Mouse (Mus musculus) heart, adult 2 months (tissue): Measurements from ENCODE around the gene Mapkap1. TPM values are rescaled to one million over a fixed set of nuclear protein-coding genes. Genes with fewer than 3 reads are reported as not detected.

Experiments used
- DNase-seq, 2 experiments: peaks; one replicate each; pipeline ENCODE4 v3.0.0; 2021
- H3K27ac ChIP-seq: fragments of 200-600 bp; 2 replicates; pipeline ENCODE4 v1.8.1; 2022
- H3K27me3 ChIP-seq: fragments of 200-500 bp; 2 replicates; pipeline ENCODE4 v1.6.1; 2012; ENCODE audit warnings: mild to moderate bottlenecking, low read length, inconsistent platforms, mixed read lengths; ENCODE audit not compliant: control insufficient read depth, insufficient read depth
- H3K36me3 ChIP-seq: fragments of 200-500 bp; 2 replicates; pipeline ENCODE4 v1.6.1; 2012; ENCODE audit warnings: low read length, inconsistent platforms; ENCODE audit not compliant: control insufficient read depth, insufficient read depth
- H3K4me1 ChIP-seq: fragments of 200-500 bp; 2 replicates; pipeline ENCODE4 v1.6.1; 2011; ENCODE audit warnings: low read length; ENCODE audit not compliant: control insufficient read depth, insufficient read depth
- H3K4me3 ChIP-seq: fragments of 200-600 bp; 2 replicates; pipeline ENCODE4 v1.8.1; 2022
- H3K79me2 ChIP-seq: fragments of 200-500 bp; replicated peaks from 2 replicates; pipeline ENCODE4 v1.6.1; 2012; ENCODE audit warnings: mild to moderate bottlenecking, inconsistent platforms, low read length, moderate library complexity, mixed read lengths; ENCODE audit not compliant: control insufficient read depth, insufficient read depth
- H3K9ac ChIP-seq: fragments of 200-500 bp; 2 replicates; pipeline ENCODE4 v1.6.1; 2012; ENCODE audit warnings: low read depth, mild to moderate bottlenecking, control low read depth, inconsistent platforms, low read length, mixed read lengths
- CTCF ChIP-seq: fragments of 200-600 bp; IDR thresholded peaks from 2 replicates; pipeline ENCODE4 v1.8.1; 2022; ENCODE audit warnings: antibody characterized with exemption, mild to moderate bottlenecking, moderate library complexity
- EP300 ChIP-seq: fragments of 200-500 bp; IDR thresholded peaks from 2 replicates; pipeline ENCODE4 v1.6.1; 2011; ENCODE audit warnings: low read depth, low read length, control low read depth; ENCODE audit not compliant: insufficient read depth
- POLR2A ChIP-seq: fragments of 200-500 bp; IDR thresholded peaks from 2 replicates; pipeline ENCODE4 v1.6.1; 2011; ENCODE audit warnings: mild to moderate bottlenecking, low read depth, low read length, control low read depth; ENCODE audit not compliant: insufficient read depth
- WGBS: fragments of 180-500 bp; shearing (Covaris S2); methylation state at CpG from one replicate; pipeline ENCODE4 v1.1.7; 2018; 5-methylcytosine and 5-hydroxymethylcytosine counted together
- intact Hi-C: fragments of 180-260 bp; cut with DNase I; formaldehyde crosslinking; loops from one replicate; pipeline ENCODE4 v1.15.1; 2025
- long read RNA-seq: library from polyadenylated mRNA; stranded (forward); transcript quantifications from one replicate; pipeline ENCODE4 v2.0.0, GENCODE M21; 2021
- polyA plus RNA-seq: library from polyadenylated mRNA; depleted of rRNA; stranded (reverse); fragments of >200 nt; gene quantifications from 2 replicates; pipeline ENCODE4 v1.2.3, GENCODE M21; 2012; rRNA removed
- total RNA-seq, 2 experiments: library from RNA; stranded (reverse); gene quantifications; 2 replicates each; pipeline ENCODE4 v1.2.3; 2021

Mapkap1 gene
- total RNA-seq (10 to 100 TPM; 63.6 to 70.1 TPM), polyA plus RNA-seq (30.6 and 51.5 TPM in 2 replicates)
- long read RNA-seq, transcript Mapkap1-204 (11 exons, 1,630 nt): minor isoform, 9 of 87 reads
- long read RNA-seq, transcript Mapkap1-209 (12 exons, 3,111 nt): major isoform, 29 of 87 reads
- long read RNA-seq, partial matches to known transcripts: 2 of 87 reads
- long read RNA-seq, other reads (novel, unspliced or antisense): 47 of 87 reads

DNA sequence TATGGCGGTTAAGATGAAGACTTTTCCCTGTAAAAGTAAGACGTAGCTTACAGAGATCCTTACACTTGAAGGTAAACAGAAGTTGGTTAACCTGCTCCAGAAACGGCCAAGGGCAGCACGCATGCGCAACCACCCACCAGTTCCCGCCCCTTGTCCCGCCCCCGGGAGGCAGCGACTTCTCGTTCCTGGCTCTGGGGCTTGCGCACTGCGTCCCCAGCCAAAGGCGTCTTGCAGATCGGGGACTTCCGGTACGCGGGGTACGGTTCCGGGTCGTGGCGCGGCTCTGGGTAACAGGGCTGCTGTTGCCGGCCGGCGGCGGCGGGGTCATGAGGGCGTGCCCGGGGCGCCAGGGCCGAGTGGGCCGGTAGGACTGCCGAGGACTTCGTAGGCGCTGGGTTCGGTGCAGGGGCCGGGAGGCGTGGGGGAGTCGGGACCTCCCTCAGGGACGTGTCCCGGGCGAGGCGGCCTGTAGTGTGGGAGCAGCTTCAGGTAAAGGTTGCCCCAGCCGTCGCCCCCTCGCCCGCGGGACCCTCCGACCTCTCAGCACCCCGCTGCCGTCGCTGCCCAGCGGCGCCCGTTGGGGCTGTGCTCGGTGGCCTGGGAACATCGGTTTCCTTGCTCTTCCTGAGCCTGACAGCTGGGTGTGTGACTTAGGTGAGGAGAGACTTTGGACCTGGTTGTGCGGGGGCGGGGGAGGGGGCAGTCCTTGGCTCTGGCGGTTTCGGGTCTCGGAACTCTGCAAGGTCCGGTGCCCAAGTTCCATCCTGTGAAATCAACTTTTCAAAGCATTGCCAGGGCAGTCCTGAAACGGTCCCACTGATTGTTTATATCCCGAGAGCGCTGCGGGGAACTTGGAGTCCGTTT is at the start of gene Mapkap1:
TSS of gene Mapkap1 (plus strand) at position 171 of the 864 bp plus-strand sequence.
- H3K36me3 ChIP-seq: no peaks in the 10 kb centered on the region; the same call in 1 of the 2 replicates
- H3K4me1 ChIP-seq: peaks cover 2% of the 10 kb centered on the region; the same call in 1 of the 2 replicates
- H3K27ac ChIP-seq: peak within 1 kb of the TSS; percentile 86
- H3K79me2 ChIP-seq: peaks cover 4% of the 10 kb centered on the region; the same call in 1 of the 2 replicates
- peak within 1 kb of the TSS; percentile 97 for H3K4me3 ChIP-seq
- no peaks in the 10 kb centered on the region for H3K27me3 ChIP-seq
- peak; percentile 97 to 98 for DNase-seq
- 0 out of 2 replicates have a peak, but pooled peaks have one; percentile 29 for TF ChIP-seq EP300
- peak; percentile 73 for TF ChIP-seq POLR2A
- TF ChIP-seq CTCF: no peak
- intact Hi-C loops: loop anchor here (1.0 kb wide), 1 partner anchor 34 kb away; the partner anchor contains the start of gene Pbx3
- peak within 1 kb of the TSS; percentile 97 for H3K9ac ChIP-seq
- WGBS: 1% methylated on average over 68 of the region's 68 CpGs

DNA sequence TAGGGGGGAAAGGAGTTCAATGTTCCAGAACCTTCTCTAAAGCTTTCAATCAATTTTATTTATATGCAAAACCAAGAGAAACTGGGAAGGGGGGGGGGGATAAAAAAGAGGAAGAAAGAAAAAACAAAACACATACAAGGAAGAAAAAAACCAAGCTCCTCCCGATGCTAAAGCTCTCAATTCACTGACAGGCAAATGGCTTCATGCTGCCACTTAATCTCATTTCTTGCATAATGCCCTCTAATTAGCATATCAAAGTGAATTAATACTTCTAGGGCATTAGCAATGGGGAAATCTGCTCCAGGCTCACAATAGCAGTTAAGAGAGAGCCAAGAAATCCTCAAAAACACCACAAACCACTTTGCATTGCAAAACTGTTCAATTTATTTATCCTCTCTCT is 42.9 kb upstream of the Mapkap1 start:
- H3K36me3 ChIP-seq: no peaks in the 10 kb centered on the region
- no peak overlapping the region for H3K4me3 ChIP-seq
- 39% methylated on average over 1 of the region's 1 CpGs for WGBS
- H3K27me3 ChIP-seq: no peaks in the 10 kb centered on the region
- H3K9ac ChIP-seq: no peak overlapping the region
- DNase-seq: no peak
- intact Hi-C loops: no loop called here
- no peak overlapping the region for H3K27ac ChIP-seq
- no peaks in the 10 kb centered on the region for H3K79me2 ChIP-seq
- H3K4me1 ChIP-seq: no peaks in the 10 kb centered on the region
- TF ChIP-seq POLR2A (no peak), CTCF (no peak), EP300 (no peak)

DNA sequence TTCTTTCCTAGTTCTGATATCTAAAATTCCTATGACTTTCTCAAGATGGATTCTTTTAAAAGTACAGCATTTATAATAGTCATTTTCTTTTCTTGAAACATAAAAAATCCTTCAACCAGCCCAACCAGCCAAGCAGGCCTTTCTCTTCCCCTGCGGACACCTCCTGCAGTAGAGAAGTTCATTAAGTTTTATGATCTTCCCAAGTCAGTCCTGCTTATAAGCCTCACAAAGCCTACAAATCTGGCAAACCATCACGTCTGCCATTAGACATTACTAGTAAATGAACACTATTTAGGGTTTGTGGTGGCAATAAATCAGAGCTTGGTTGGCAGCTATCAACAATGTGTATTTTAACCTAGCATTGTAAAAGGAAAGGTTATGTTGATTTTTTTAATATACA is 39.5 kb upstream of the Mapkap1 start:
- no peak for DNase-seq
- WGBS: 92% methylated on average over 2 of the region's 2 CpGs
- Histone ChIP-seq H3K36me3 (no peaks in the 10 kb centered on the region), H3K4me3 (no peak overlapping the region), H3K9ac (no peak overlapping the region), H3K27me3 (no peaks in the 10 kb centered on the region), H3K27ac (no peak overlapping the region), H3K4me1 (0 out of 2 replicates have a peak, but pooled peaks cover 2% of the 10 kb centered on the region), H3K79me2 (no peaks in the 10 kb centered on the region)
- intact Hi-C loops: no loop called here
- TF ChIP-seq EP300 (no peak), CTCF (no peak), POLR2A (no peak)

DNA sequence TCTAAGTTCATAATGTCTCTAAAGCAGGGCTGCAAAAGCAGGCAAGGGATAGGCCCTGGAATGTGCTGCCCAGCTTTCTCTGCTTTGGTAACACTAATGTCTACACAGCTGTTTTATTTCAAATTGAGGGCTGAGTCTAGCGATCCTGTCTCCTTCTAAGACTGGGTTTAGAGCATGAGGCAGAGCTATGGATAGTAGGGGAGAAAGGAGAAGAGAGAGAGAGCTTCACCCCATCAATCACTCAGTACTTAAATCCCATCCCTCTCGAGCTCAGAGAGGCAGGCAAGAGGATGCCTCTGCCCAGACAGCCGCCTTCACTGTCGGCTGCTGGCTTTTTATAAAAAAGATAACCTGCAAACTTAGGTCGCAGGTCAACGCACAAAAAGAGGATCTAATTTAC is 38.2 kb upstream of the Mapkap1 start:
- WGBS: 57% methylated on average over 6 of the region's 6 CpGs
- H3K4me3 ChIP-seq: no peak overlapping the region
- no peak overlapping the region for H3K9ac ChIP-seq
- H3K4me1 ChIP-seq: 0 out of 2 replicates have a peak, but pooled peaks cover 2% of the 10 kb centered on the region
- no peak for DNase-seq
- no peaks in the 10 kb centered on the region for H3K79me2 ChIP-seq
- TF ChIP-seq EP300: no peak
- no peak for TF ChIP-seq POLR2A
- TF ChIP-seq CTCF: no peak
- intact Hi-C loops: no loop called here
- no peaks in the 10 kb centered on the region for H3K27me3 ChIP-seq
- no peaks in the 10 kb centered on the region for H3K36me3 ChIP-seq
- no peak overlapping the region for H3K27ac ChIP-seq

DNA sequence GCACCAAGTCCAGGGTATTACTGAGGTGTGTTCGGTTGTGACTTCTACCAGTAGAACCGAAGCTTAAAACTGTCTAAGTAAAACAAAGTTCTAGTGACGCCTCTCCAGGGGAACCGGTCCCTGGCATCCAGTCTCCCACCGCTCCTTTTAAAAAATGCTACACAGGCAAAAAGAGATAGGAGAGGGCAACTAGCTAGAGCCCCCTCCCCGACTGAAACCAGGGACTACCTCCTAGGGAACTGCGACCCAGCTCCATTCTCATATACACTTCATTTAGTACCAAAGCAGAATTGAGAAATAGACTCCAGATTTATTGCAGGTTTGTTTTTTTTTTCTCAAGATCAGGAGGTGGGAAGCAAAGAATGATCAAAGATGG is 36.2 kb upstream of the Mapkap1 start:
- H3K27me3 ChIP-seq: no peaks in the 10 kb centered on the region
- no peak overlapping the region; the same call in 1 of the 2 replicates for H3K27ac ChIP-seq
- 0 out of 2 replicates have a peak, but pooled peaks cover 3% of the 10 kb centered on the region for H3K4me1 ChIP-seq
- no peaks in the 10 kb centered on the region for H3K79me2 ChIP-seq
- peak overlapping the region; percentile 90 for H3K4me3 ChIP-seq
- intact Hi-C loops: no loop called here
- no peaks in the 10 kb centered on the region for H3K36me3 ChIP-seq
- TF ChIP-seq EP300 (no peak), POLR2A (no peak), CTCF (no peak)
- 50% methylated on average over 7 of the region's 7 CpGs for WGBS
- DNase-seq: peak in 1 of 2 experiments; percentile 18
- H3K9ac ChIP-seq: no peak overlapping the region
